Mouse (Mus musculus) neutrophil, adult 5-6 weeks (primary cell): Measurements from ENCODE around the gene Adad2. TPM values are rescaled to one million over a fixed set of nuclear protein-coding genes. Genes with fewer than 3 reads are reported as not detected.

Experiments
- ATAC-seq: fragments of 151-379, 151-347 bp; 2 replicates; pipeline ENCODE4 v1.8.0; 2017; ENCODE audit warnings: mild to moderate bottlenecking, moderate TSS enrichment; ENCODE audit not compliant: insufficient number of reproducible peaks, poor library complexity, low FRiP score, severe bottlenecking; ENCODE audit errors: extremely low read depth
- total RNA-seq: library from RNA; stranded (forward); fragments of 200-1000 nt; gene quantifications from 2 replicates; pipeline ENCODE4 v1.2.3, GENCODE M21; 2017

Gene Adad2
- total RNA-seq, 1 experiment from 2014 or later, result not detected

DNA sequence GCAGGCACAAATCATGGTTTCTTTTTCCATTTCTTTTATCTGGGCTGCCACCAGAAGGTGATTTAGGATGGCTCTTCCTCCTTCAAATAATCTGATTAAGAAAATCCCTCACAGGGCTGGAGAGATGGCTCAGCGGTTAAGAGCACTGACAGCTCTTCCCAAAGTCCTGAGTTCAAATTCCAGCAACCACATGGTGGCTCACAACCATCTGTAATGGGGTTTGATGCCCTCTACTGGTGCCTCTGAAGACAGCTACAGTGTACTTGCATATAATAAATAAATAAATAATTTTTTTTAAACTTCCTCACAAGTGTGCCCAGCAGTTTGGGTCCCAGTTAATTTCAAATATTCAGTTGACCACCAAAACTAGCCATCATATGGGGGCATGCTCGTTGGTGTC, 6.3 kb upstream of the Adad2 start:
- no peak for ATAC-seq

DNA sequence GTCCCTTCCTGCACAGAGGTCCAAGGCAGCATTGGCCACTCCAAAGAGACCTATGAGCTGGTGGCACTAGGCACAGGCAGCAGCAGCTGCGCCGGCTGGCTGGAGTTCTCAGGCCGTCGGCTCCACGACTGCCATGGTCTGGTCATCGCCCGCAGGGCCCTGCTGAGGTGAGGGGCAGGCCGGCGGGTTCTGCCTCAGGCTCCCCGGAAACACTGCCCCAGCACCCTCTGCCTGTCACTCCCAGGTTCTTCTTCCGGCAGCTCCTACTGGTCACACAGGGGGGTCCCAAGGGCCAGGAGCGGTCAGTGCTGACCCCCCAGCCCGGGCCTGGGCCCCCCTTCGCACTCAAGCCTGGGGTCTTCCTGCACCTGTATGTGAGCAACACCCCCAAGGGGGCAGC, 2.5 kb downstream of the Adad2 start:
- ATAC-seq, result no peak

DNA sequence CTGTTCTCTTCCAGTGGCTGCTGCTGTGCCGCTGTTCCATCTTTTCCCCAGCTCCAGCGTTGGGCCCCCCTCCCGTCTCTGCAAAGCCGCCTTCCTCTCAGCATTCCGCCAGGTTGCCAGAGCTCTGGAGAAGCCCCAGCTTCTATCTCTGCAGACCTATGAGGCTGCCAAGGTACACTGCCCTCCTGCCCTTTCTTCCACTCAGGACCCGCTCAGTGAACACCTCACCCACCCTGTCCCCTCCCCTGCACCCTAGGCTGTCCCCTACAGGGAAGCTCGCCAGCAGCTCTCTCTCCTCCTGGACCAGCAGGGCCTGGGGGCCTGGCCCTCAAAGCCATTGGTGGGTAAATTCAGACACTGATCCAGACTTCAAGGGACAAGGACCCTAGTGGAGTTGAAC, 3.8 kb downstream of the Adad2 start:
- no peak for ATAC-seq

DNA sequence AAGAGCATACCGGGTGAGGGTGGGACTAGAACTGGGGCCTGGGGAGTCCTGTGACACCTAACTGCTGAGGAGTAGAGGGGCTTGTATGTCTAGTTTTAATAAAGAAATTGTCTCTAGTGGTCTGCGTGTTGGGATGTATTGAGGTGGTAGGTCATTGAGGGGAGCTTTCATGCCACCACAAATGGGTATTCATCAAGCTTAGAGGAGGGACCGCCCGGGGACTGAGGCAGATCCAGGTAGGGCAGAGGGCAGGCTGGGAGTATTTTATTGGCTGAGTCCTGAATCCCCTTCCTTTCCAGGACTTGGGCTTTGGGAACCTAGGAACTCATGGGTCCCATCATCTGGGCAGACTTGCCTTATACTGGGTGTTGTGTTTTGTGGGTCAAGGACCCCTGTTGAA, 4.3 kb downstream of the Adad2 start:
- ATAC-seq, result no peak

DNA sequence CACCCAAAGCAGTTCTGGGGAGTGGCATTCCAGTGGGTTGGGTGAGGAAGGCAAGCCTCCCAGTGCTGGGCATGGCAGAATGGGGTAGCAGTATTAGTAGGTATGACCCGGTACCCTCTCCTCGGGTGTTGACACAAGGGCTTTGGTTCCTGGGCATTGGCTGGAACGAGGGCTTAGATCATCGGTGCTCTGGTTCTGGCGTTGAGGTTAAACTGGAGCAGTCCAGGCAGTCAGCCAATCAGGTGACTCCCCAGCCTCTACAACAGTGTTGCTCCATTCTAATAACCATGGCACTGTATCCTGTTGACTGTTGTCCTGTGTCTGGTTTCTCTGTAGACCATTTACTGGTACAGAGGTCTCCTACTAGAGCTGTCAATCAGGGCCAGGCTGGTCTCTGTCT, 5.0 kb downstream of the Adad2 start:
- ATAC-seq, result no peak

DNA sequence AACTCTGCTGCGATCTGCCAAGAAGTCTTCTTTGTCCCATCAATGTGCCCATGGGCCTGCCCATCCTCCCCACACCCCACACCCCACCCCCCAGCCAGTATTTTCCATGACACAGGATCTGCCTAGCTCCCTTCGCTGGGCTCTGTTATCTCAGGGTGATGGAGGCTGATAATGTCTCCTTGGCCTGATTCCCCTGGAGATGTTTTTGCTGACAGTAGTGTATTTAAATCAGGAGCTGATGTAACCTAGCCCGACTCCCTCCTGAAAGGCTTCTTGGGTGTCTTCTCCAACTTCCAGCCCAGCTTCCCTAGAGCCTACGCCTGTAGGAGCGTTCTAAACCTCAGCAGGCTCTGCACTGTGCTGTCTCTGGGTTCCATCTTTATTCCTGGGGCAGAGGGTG, 6.3 kb downstream of the Adad2 start:
- ATAC-seq, result no peak

DNA sequence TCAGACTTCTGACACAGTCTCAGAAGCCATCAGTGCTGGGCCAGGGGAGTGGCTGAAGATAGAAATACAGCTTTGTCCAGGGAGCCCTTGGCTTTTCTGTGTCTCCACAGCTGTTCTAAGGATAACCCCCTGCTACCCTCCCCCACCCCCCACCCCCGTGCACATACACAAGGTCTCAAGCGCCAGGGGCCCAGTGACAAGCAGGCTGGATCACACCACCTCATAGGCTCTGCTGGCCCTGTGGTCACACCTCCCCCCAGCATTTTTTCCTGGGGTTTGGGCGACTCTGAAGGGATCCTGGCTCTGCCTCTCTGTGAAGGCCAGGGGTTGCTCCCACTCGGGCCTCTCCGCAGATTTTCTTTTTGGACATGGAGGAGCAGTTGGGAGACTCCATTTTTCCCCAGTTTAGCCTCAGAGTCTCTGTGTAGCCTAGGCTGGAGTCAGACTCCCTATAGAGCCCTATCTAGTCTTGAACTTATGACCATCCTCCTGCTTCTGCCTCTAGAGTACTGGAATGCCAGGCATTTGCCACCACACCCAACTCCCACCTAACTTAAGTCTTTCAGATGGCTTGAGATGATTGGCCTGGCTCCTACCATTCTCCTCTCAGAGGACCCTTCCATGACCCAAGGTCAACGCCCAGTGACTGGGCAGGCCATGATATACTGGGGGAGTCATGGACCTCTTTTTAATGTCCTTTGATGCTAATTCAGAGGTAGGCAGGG, 7.7 kb downstream of the Adad2 start:
- no peak for ATAC-seq

DNA sequence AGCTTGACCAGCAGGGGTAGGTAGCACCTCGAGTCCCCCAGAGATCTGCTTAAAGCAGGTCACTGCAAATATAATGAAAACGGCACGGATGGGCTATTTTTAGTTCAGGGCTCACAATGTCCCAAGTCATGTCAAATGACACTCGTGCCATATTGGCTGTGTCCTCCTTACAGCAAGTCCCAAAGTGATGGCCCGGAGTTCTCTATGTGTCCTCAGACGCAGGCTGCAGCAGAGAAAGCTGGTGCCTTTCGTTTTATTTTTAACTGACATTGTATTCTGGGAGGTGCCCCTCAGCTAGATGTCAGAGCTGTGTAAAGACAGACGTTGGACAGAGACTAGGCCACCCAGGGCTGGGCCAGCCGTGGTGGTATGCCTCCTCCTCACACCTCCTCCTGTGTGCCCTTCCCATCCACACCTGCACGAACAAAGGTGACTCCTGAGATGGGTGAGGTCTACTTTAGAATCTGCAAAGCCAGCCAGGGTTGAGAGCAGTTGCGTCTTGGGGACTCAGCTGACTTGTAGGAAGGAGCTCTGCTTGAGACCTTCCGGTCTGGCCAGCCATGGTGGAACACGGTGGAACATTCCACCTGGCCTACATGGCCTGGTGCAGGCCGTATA, 8.4 kb downstream of the Adad2 start:
- no peak for ATAC-seq

DNA sequence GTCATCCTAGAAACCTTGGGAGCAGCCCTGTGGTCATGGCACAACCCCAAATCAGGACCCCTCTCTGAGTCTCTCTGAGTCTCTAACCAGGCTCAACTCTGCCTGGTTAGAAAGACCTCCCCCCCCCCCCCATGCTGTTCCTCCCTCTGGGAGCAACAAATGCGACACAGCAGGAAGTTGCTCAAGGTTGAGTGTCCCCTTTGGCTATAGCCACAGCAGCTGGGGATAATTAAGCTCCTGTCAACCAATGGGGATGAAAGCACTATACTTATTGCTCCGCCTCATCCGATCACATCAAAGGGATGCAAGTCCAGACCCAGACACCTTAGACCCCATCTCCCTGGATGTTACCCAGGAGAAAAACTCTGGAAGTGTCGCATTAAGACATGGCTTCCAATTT, 10.0 kb downstream of the Adad2 start:
- no peak for ATAC-seq

DNA sequence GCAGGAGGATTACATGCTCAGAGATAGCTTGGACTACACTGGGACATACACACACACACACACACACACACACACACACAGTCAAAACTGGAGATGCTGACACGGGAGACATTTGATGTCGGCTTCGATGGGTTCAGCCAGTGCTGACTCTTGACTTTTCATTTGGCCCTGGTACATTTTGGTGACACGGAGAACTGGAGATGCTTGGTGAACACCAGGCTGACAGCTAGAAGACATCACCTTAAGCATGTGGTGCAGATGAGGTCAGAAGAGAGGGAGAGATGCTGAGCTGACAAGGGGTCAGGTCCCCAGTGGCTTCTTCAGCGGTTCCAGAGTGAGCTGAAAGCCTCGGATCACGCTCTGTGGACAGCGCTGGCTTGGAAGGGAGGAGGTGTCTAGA, 10.5 kb downstream of the Adad2 start:
- ATAC-seq, result no peak

DNA sequence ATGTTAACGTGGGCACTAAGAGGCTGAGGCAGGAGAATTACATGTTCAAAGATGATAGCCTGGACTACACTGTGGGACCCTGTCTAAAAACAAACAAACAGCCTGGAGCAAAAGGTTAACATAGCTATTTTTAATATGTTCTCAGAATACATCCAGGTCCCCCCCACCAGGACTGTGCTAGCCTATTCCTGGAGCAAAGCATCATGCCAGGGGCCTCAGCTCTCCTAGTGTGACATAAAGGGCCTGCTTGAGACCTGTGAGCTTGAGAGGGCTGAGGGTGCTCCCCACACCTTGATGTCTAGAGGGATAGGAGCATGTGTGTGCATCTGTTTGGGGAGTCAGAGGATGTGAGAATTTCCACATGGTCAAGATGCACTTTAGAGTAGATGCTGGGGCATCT, 11.2 kb downstream of the Adad2 start:
- no peak for ATAC-seq

DNA sequence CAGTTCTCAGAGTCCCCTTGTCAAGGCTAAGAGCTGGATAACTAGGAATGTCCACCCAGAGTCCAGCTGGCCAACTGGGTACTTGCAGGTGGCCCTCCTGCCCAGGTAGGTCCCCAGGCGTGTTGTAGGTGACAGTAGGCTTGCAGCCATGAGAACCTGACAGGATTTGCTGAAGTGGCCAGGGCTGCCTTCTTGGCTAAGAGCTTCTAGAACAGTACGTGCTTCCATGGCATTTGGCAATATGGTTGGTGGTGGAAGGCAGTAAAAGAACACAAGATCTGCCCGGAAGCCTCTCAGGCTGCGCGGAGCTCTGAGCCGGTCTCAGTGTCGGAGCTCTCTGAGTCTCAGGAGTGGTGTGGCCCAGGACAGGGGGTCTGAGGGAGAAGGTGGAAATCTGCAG, 12.4 kb downstream of the Adad2 start:
- ATAC-seq, result no peak

DNA sequence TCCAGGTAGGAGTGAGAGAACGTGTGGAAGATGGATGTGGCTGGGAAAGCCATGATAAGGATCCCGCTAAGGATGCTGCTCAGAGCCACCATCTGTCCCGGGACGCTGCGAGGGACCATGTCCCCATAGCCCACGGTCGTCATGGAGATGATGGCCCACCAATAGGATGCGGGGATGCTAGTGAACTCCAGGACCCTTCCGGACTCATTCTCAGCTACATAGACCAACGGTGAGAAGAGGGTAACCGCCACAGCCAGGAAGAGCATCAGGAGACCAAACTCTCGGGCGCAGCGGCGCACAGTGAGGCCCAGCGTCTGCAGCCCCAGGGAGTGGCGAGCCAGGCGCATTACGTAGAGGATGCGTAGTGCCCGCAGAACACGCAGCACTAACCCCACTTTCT, 13.2 kb downstream of the Adad2 start:
- ATAC-seq, result no peak

DNA sequence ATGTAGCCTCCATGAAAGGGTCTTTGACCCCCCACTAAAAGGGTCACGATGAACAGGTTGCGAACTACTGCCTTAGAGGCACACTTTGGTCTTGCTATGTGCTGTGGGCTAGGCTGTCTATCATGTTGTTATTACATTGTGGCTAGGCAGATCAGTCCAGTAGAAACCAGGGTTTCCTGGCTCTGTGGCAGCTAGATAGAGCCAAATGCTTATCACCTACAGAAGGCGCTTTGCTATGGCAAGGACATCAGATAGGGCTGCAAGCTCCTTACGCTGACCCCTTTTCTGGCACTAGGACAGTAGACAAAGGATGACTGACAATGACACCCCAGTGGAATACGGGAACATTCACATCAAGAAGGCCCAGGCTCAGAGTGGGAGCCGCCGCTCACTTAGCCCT, 14.7 kb downstream of the Adad2 start:
- no peak for ATAC-seq

DNA sequence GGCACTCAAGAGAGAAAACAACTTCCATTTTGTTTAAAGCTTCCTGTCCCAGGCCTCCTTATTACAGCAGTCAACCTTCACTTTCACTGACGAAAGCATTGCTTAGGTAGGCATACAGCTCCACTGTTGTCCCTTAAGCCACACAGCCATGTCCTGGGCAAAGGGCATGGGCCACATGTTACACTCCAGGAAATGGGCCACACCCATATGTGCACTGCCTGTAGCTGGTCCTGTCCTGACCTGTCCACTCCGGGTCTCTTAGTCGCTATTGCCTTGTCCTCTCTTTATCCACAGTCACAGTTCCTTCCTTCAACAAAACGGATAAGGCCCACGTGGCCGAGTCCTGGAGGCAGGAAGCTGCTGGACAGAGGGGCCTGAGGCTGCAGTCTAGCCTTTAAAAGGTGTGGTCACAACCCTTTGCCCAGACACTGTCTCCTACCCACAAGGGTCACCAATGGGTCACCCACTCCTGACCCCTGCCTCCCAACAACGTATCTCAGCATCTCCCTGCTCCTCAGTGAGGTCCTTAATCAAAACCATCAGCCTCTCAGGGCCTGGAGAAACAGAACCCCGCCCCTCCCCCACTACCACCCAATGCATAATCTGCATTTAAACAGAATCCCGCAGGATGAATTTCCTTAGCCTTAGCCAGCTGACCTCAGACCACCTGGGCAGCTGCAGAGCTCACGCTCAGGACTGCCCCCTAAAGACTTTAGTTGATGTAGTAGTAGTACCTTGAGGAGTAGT, 15.2 kb downstream of the Adad2 start:
- no peak for ATAC-seq

DNA sequence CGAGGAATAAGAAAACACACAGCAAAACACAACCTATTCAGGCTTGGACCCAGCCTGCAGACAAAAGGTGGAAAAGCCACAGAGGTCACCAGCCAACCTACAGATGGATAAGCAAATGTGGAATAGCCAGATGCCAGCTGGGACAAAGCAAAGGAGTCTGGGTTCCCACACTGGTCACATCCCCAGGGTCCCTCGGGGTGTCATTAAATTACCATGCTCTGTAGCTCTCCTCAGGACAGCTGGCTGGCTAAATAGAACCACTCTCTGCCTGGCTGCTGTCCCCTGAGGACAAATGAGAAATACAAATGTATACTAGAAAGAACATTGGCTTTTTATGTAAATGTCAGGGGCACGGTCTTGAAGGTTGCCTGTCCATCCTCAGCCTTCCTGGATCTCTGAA, 18.3 kb downstream of the Adad2 start:
- ATAC-seq, result no peak

DNA sequence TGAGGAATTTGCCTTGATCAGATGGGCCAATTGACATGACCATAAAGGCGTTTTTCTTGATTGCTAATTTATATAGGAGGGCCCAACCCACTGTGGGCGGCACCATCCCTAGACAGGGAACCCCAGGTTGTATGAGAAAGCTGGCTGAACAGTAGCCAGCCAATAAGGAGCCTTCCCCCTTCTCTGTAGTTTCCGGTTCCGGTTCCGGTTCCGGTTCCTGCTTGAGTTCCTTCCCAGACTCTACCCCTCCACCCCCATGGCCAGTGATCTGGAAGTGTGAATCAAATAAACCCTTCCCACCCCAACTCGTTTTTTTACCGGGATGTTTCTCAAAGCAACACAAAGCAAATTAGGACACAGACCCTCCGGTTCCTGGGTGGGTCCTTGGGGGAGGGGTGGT, 19.7 kb downstream of the Adad2 start:
- no peak for ATAC-seq

DNA sequence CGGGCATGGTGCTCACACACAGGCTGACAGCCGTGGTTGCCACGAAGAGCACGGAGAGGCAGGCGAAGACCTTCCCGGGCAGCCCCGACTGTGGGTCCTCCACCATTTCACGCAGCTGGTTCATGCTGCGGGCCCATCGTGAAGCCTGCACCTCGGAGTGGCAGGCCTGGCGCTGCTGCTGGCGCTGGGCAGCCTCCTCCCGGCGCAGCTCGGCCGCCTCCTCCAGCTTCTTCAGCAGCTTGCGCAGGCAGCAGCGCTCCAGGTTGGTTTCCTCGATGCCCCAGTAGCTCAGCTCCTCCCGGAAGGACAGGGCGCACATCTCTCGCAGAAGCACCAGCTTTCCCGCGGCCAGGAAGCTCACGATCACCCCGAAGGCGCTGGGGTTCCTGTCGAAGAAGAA, 20.4 kb downstream of the Adad2 start:
- no peak for ATAC-seq

DNA sequence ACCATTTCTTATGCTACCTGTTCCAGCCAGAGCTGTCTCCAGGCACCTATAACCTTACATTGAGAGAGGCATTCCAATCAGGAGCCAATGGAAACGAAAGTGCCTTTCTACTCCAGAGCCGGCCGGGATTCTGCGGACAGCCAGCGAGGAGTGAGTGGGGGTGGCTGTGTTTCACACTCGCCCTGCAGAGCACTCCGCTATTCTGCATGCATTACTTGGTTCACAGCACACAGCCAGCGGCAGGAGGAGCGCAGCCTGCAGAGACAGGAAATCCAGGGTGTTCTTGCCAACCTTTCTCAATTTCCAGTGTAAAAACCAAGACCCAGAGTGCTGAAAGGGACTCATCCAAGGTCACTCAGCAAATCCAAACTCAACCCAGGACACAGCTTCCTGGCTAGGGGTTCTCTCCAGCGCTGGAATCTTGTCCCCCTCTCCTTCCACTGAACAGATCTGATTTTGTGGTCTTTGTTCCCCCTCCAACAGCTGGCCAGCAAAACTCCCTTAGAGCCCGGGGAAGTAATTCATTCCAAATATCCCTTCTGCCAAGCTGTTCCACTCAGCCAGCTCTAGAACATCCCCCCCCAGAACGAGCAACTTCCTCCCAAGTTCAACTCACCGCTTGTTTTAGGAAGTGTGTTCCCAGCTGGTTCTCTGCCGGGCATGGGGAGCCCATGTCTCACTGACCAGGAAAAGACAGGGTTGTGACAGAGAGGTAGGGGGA, 22.2 kb downstream of the Adad2 start:
- no peak for ATAC-seq

DNA sequence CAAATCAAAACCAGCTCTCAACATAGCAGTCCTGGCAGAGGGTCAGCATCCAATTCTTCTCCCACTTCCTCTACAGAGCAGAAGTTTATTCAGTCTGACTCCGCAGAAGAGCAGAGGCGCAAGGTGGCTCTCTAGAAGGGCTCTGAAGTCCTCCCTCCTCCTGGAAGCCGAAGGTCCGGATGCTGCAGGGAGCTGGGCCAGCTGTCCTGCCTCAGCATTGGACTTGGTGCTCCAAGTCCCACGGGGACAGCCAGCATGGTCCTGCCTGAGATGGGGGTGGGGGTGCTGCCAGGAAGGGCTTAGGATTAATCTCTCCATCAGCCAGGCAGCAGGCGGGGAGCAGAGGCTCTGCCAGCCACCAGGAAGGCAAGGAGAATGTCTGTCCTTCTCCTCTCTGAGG, 22.8 kb downstream of the Adad2 start, which contains the start of gene Kcng4:
Kcng4 (minus strand) TSS at position 303 of the 400 bp plus-strand sequence.
- ATAC-seq, result no peak
